Mouse (Mus musculus) left cerebral cortex, postnatal 4 days (tissue): ENCODE results near the gene Raver1. TPM values are rescaled to one million over a fixed set of nuclear protein-coding genes. Genes with fewer than 3 reads are reported as not detected.

Experiments
- DNase-seq: peaks from one replicate; pipeline ENCODE4 v3.0.0-alpha.2; 2022
- intact Hi-C: fragments of 180-260 bp; cut with DNase I; formaldehyde crosslinking; loops from one replicate; pipeline ENCODE4 v1.15.1; 2025
- microRNA-seq: library from miRNA; unstranded; fragments of <30 nt; microRNA quantifications from one replicate; pipeline ENCODE4 v1.2.0, GENCODE M21; 2022
- total RNA-seq, 2 experiments: library from RNA; stranded (reverse); gene quantifications; 2 replicates each; pipeline ENCODE4 v1.2.3; 2021

Raver1 gene
- total RNA-seq, 2 experiments from 2014 or later, result 36.8 to 37.9 TPM

GRCm38 (mm10) chr9:21026849-21027248, 65.0 kb downstream of the Raver1 start:
- intact Hi-C loops, result no loop called here
- no peak for DNase-seq

- DNase-seq, result no peak
- intact Hi-C loops, result no loop called here
Measured at GRCm38 (mm10) chr9:21025258-21025810, 66.5 kb downstream of the Raver1 start.

Small RNA genes within 50 kb of the gene (microRNA-seq; reads per million reads assigned to microRNA genes)
- gene Mir1900 (not detected), gene Mir7082 (not detected)

Other genes starting within 250 kb of the Raver1 start
- 10 to 100 TPM; 33.3 to 42.2 TPM for gene A230050P20Rik, start 223.4 kb downstream of the Raver1 start, total RNA-seq
- 10 to 100 TPM in 1 of 2 experiments, 1 to 10 TPM in 1; 9.9 to 10.9 TPM for gene Angptl6, start 212.3 kb downstream of the Raver1 start, total RNA-seq
- 10 to 100 TPM; 37.9 to 43.0 TPM for gene Ppan, start 203.8 kb downstream of the Raver1 start, total RNA-seq
- gene Eif3g, start 193.4 kb downstream of the Raver1 start, total RNA-seq, result 100 to 1,000 TPM; 144 to 147 TPM
- 10 to 100 TPM; 86.1 to 88.5 TPM for gene Dnmt1, start 132.1 kb downstream of the Raver1 start, total RNA-seq
- 1 to 10 TPM; 4.5 to 5.5 TPM for gene S1pr2, start 115.2 kb downstream of the Raver1 start, total RNA-seq
- 10 to 100 TPM; 45.2 to 49.3 TPM for gene Mrpl4, start 89.3 kb downstream of the Raver1 start, total RNA-seq
- 1 to 10 TPM; 2.5 to 2.8 TPM for gene Icam1, start 76.0 kb downstream of the Raver1 start, total RNA-seq
- gene Icam4, start 62.6 kb downstream of the Raver1 start, total RNA-seq, result not detected
- gene Icam5, start 59.9 kb downstream of the Raver1 start, total RNA-seq, result 10 to 100 TPM; 28.1 to 41.3 TPM
- gene Zglp1, start 24.9 kb downstream of the Raver1 start, total RNA-seq, result not detected
- gene Gm49373, start 18.9 kb downstream of the Raver1 start, total RNA-seq, result 1 to 10 TPM; 1.9 TPM
- 10 to 100 TPM; 36.6 to 38.2 TPM for gene Fdx1l, start 18.4 kb downstream of the Raver1 start, total RNA-seq
- gene Gm38431, start within 50 bp of the Raver1 start, total RNA-seq, result 1 to 10 TPM; 3.3 to 4.1 TPM
- gene Tyk2, start 39.2 kb upstream of the Raver1 start, total RNA-seq, result 10 to 100 TPM; 16.1 to 16.7 TPM
- gene Cdc37, start 58.0 kb upstream of the Raver1 start, total RNA-seq, result 100 to 1,000 TPM; 125 TPM
- 10 to 100 TPM; 44.4 to 47.3 TPM for gene Pde4a, start 73.7 kb upstream of the Raver1 start, total RNA-seq
- gene Keap1, start 147.4 kb upstream of the Raver1 start, total RNA-seq, result 10 to 100 TPM; 49.0 to 50.8 TPM
- 1 to 10 TPM; 2.5 to 2.8 TPM for gene S1pr5, start 156.4 kb upstream of the Raver1 start, total RNA-seq
- 10 to 100 TPM; 26.3 to 31.0 TPM for gene Atg4d, start 173.3 kb upstream of the Raver1 start, total RNA-seq
- 10 to 100 TPM; 46.7 to 49.2 TPM for gene Kri1, start 196.0 kb upstream of the Raver1 start, total RNA-seq
- 10 to 100 TPM; 58.3 to 63.6 TPM for gene Cdkn2d, start 199.4 kb upstream of the Raver1 start, total RNA-seq
- gene Ap1m2, start 220.3 kb upstream of the Raver1 start, total RNA-seq, result 1 to 10 TPM; 1.3 to 3.7 TPM
- gene Slc44a2, start 228.7 kb upstream of the Raver1 start, total RNA-seq, result 10 to 100 TPM; 69.9 to 71.5 TPM